ENCODE assay signal across 8 mouse cellular contexts in genomic region chr4:137117471-137118331, GRCm38 (mm10).
A peak's percentile ranks its signal among the peaks of the same experiment; 100 is the strongest.
DNase-seq lines count a peak whose midpoint lies in the region; ATAC-seq and TF ChIP-seq lines count a peak whose summit lies in the region.

No protein-coding gene starts in this region.

- TF ChIP-seq POLR2A in MEL (IDR thresholded peaks at IDR 0.05; ENCODE audit: control insufficient read depth in 1 of 2, insufficient read depth in 1 of 2, low read depth in 1 of 2, low read length in 2 of 2, poor library complexity in 1 of 2) = no peak

- DNase-seq in 3134 (ENCODE audit: extremely low read depth, insufficient read length, low spot score) (peak; percentile 40), MEL (ENCODE audit: low read depth, low spot score) (peak; percentile 7)
- peak; percentile 95 for DNase-seq in embryo, embryonic 10 days (ENCODE audit: low spot score)
- peak; percentile 81 for DNase-seq in kidney, postnatal 14 days
- DNase-seq in lung, postnatal 14 days = peak; percentile 76
- DNase-seq in ovary, postnatal 36 days (ENCODE audit: low spot score) = peak; percentile 75

- no peaks in the 10 kb centered on the region for H3K9me3 ChIP-seq in MEL (replicated peaks; ENCODE audit: insufficient read depth, low read length)
- H3K9me3 ChIP-seq in heart, embryonic 16.5 days (replicated peaks; ENCODE audit: control insufficient read depth, low read length) = no peaks in the 10 kb centered on the region

- no peak for TF ChIP-seq RAD21 in MEL (IDR thresholded peaks at IDR 0.05; ENCODE audit: low read depth, low read length)

- no peaks in the 10 kb centered on the region for H3K4me1 ChIP-seq in MEL (ENCODE audit: control insufficient read depth in 1 of 2, insufficient read depth in 2 of 2, low read length in 2 of 2)
- H3K4me1 ChIP-seq in heart, embryonic 16.5 days (ENCODE audit: control insufficient read depth, insufficient read depth, low read length) = no peaks in the 10 kb centered on the region

- no peaks in the 10 kb centered on the region for H3K36me3 ChIP-seq in MEL (ENCODE audit: control insufficient read depth in 1 of 2, insufficient read depth in 2 of 2, low read length in 2 of 2)
- no peaks in the 10 kb centered on the region for H3K36me3 ChIP-seq in heart, embryonic 16.5 days (ENCODE audit: control insufficient read depth, insufficient read depth)

- no peak overlapping the region for H3K9ac ChIP-seq in MEL (ENCODE audit: control insufficient read depth, low read depth, low read length, poor library complexity, severe bottlenecking)
- no peak overlapping the region for H3K9ac ChIP-seq in heart, embryonic 16.5 days (ENCODE audit: low read length)

- WGBS in heart, embryonic 16.5 days = 3% methylated on average over 26 of the region's 27 CpGs

- no peak overlapping the region for H3K4me3 ChIP-seq in MEL (ENCODE audit: control insufficient read depth in 1 of 2, insufficient read depth in 1 of 2, low read depth in 2 of 2, low read length in 2 of 2)
- H3K4me3 ChIP-seq in heart, embryonic 16.5 days (ENCODE audit: low read length) = peak overlapping the region; percentile 31

- no peak for TF ChIP-seq CTCF in MEL (IDR thresholded peaks at IDR 0.05 in 2 of 3, conservative IDR thresholded peaks at IDR 0.05 in 1 of 3; ENCODE audit: control insufficient read depth in 1 of 3, insufficient read depth in 1 of 3, low read depth in 2 of 3, low read length in 3 of 3, poor library complexity in 1 of 3, severe bottlenecking in 1 of 3)

- peak overlapping the region; percentile 59 for H3K4me2 ChIP-seq in heart, embryonic 16.5 days (ENCODE audit: low read depth, low read length)

- TF ChIP-seq EP300 in MEL (IDR thresholded peaks at IDR 0.05; ENCODE audit: low read depth in 1 of 2, low read length in 2 of 2) = no peak

- no peak overlapping the region for H3K27ac ChIP-seq in MEL (ENCODE audit: control insufficient read depth, low read depth, low read length)
- H3K27ac ChIP-seq in heart, embryonic 16.5 days (ENCODE audit: low read length) = no peak overlapping the region

- peak; percentile 72 for ATAC-seq in heart, embryonic 16.5 days (replicated peaks; ENCODE audit: extremely low read depth, insufficient read depth, low FRiP score)
- ATAC-seq in erythroid progenitor cell, adult 5-6 weeks (replicated peaks; ENCODE audit: low FRiP score, poor library complexity, severe bottlenecking) = no peak

- H3K27me3 ChIP-seq in MEL (ENCODE audit: control insufficient read depth in 1 of 2, insufficient read depth in 2 of 2, low read length in 2 of 2) = no peaks in the 10 kb centered on the region
- no peaks in the 10 kb centered on the region for H3K27me3 ChIP-seq in heart, embryonic 16.5 days (ENCODE audit: control insufficient read depth, insufficient read depth, low read length)

- no peaks in the 10 kb centered on the region for H3K79me2 ChIP-seq in MEL (ENCODE audit: control insufficient read depth, insufficient read depth, low read length, poor library complexity)

TF ChIP-seq in MEL, 35 proteins besides CTCF, POLR2A, EP300 and RAD21:
- TF ChIP-seq CHD2 (IDR thresholded peaks at IDR 0.05; ENCODE audit: low read length) (no peak), MEF2A (IDR thresholded peaks at IDR 0.05; ENCODE audit: extremely low read depth, insufficient replicate concordance, low read depth, low read length, poor library complexity, severe bottlenecking) (no peak), TBP (IDR thresholded peaks at IDR 0.05; ENCODE audit: low read depth, low read length) (no peak), POLR2AphosphoS2 (IDR thresholded peaks at IDR 0.05; ENCODE audit: low read length) (no peak), USF1 (IDR thresholded peaks at IDR 0.05; ENCODE audit: low read depth, low read length) (no peak), ZC3H11A (IDR thresholded peaks at IDR 0.05; ENCODE audit: low read depth, low read length) (no peak), ELF1 (IDR thresholded peaks at IDR 0.05; ENCODE audit: low read depth, low read length) (no peak), GATA1 (IDR thresholded peaks at IDR 0.05; ENCODE audit: low read depth, low read length) (no peak), ZKSCAN1 (IDR thresholded peaks at IDR 0.05; ENCODE audit: low read depth, low read length) (no peak), USF2 (IDR thresholded peaks at IDR 0.05; ENCODE audit: borderline replicate concordance in 1 of 2, insufficient read depth in 1 of 2, low read depth in 1 of 2, low read length in 2 of 2) (no peak), ZMIZ1 (IDR thresholded peaks at IDR 0.05; ENCODE audit: low read depth, low read length) (no peak), SIN3A (IDR thresholded peaks at IDR 0.05; ENCODE audit: low read length) (no peak), MAX (IDR thresholded peaks at IDR 0.05; ENCODE audit: low read length) (no peak)

Comparison
In these comparisons a context has a peak if more than half of its experiments do, and no peak if none do; other contexts are left out.
1. DNase-seq: peak in every context shown above with its lines; median percentile 95 in embryo, embryonic 10 days; 81 in kidney, postnatal 14 days; 76 in lung, postnatal 14 days; 75 in ovary, postnatal 36 days; 40 in 3134; 7 in MEL.